Mouse (Mus musculus) stomach, embryonic 14.5 days (tissue): ENCODE measurements at regions not wholly inside any gene's neighbourhood (a gene's known extent, or its start where the extent isn't known, plus 50 kb on each side); places are given as distances from the start of the nearest gene placed in this dataset.

Source experiments
- ATAC-seq: fragments of 200-750 bp; cut with Nextera tagmentation; 2 replicates; pipeline ENCODE4 v1.8.0; 2017; ENCODE audit warnings: low read depth, moderate TSS enrichment; ENCODE audit not compliant: insufficient number of reproducible peaks, insufficient read depth, low FRiP score
- H3K27ac ChIP-seq: fragments of 300-500 bp; sonication (generic); 2 replicates; pipeline ENCODE4 v1.5.1; 2014; ENCODE audit warnings: mild to moderate bottlenecking, low read length, moderate library complexity, mixed read lengths
- H3K27me3 ChIP-seq: fragments of 300-500 bp; sonication (generic); 2 replicates; pipeline ENCODE4 v1.6.1; 2014; ENCODE audit warnings: low read length, control low read depth, mixed read lengths; ENCODE audit not compliant: control insufficient read depth, insufficient read depth
- H3K36me3 ChIP-seq: fragments of 300-500 bp; sonication (generic); 2 replicates; pipeline ENCODE4 v1.6.1; 2014; ENCODE audit warnings: mild to moderate bottlenecking, control low read depth, low read length, moderate library complexity, mixed read lengths; ENCODE audit not compliant: control insufficient read depth, insufficient read depth
- H3K4me1 ChIP-seq: fragments of 300-500 bp; sonication (generic); 2 replicates; pipeline ENCODE4 v1.6.1; 2014; ENCODE audit warnings: low read length, control low read depth, mixed read lengths; ENCODE audit not compliant: control insufficient read depth, insufficient read depth
- H3K4me2 ChIP-seq: fragments of 300-500 bp; sonication (generic); replicated peaks from 2 replicates; pipeline ENCODE4 v1.6.1; 2014; ENCODE audit warnings: low read depth, low read length, control low read depth
- H3K4me3 ChIP-seq: fragments of 300-500 bp; sonication (generic); 2 replicates; pipeline ENCODE4 v1.5.1; 2014; ENCODE audit warnings: low read depth, low read length, control low read depth
- H3K9ac ChIP-seq: fragments of 300-500 bp; sonication (generic); replicated peaks from 2 replicates; pipeline ENCODE4 v1.6.1; 2014; ENCODE audit warnings: low read depth, mild to moderate bottlenecking, control low read depth, low read length, moderate library complexity, mixed read lengths
- H3K9me3 ChIP-seq: fragments of 300-500 bp; sonication (generic); 2 replicates; pipeline ENCODE4 v1.6.1; 2016; ENCODE audit warnings: low read depth, low read length, control low read depth; ENCODE audit not compliant: control insufficient read depth
- WGBS: fragments of 180-500 bp; shearing (Covaris S2); extraction: QIAGEN DNeasy Blood & Tissue Kit; methylation state at CpG from one replicate; pipeline ENCODE4 v1.1.7; 2014; 5-methylcytosine and 5-hydroxymethylcytosine counted together

DNA sequence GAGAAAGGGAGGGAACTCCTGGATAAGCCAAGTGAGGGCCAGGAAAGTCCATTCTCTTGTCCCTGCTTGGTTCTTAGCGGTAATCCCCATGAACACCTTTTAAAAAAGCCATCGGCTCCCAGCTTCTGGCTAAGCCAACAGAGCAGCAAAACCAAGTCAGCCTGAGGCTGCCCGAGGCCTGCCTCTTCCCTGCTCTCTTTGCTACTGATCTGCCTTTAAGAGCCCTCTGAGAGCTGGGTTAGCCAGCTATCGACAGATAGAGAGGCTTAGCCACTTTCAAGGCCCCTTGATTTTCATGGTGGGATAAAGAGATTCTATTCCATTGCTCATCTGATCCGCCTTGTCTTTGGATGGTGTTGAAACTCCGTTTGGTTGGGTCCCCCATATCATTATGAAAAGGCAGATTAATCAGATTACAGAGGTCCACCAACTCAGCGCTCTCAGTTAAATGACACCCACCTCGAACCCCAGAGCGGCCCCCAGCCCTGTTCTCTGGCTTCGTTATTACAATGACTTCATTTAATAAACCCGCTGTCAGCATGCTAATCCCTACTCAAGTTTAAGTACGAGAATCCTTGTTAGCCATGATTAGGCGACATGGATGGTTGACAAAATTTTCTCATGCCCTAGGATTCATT lies 66.1 kb downstream of the Slc4a3 start:
- no peak for ATAC-seq

DNA sequence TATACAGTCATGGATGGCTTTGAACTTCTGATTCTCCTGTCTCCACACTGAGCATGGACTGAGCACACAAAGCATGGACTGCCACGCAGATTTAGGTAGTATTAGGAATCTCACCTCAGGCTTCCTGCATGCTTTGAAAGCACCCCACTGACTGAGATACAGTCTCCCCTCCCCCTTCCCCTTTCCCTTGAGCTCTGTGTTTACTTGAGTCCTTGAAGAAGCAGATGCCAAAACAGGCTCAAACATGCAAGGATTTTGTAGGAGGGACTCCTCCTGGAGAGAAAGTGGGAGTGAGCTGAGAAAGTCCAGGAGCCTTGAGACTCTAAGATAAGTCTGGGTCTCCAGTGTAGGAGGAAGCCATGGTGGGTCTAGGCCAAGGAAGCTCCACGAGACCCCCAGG lies 67.1 kb downstream of the Slc4a3 start:
- no peak for ATAC-seq
- Histone ChIP-seq H3K4me2 (no peak overlapping the region), H3K27me3 (no peaks in the 10 kb centered on the region), H3K4me3 (no peak overlapping the region), H3K36me3 (no peaks in the 10 kb centered on the region), H3K27ac (no peak overlapping the region), H3K9ac (no peak overlapping the region), H3K9me3 (no peaks in the 10 kb centered on the region), H3K4me1 (no peaks in the 10 kb centered on the region)
- WGBS, result 42% methylated on average over 2 of the region's 2 CpGs

More for the DNA sequence above, 66.1 kb downstream of the Slc4a3 start:
- H3K9me3 ChIP-seq, result no peaks in the 10 kb centered on the region
- WGBS, result 78% methylated on average over 13 of the region's 13 CpGs
- no peak overlapping the region for H3K4me3 ChIP-seq
- H3K9ac ChIP-seq, result no peak overlapping the region
- H3K27ac ChIP-seq, result no peak overlapping the region
- no peaks in the 10 kb centered on the region for H3K4me1 ChIP-seq
- H3K4me2 ChIP-seq, result no peak overlapping the region
- H3K36me3 ChIP-seq, result no peaks in the 10 kb centered on the region
- no peaks in the 10 kb centered on the region for H3K27me3 ChIP-seq

DNA sequence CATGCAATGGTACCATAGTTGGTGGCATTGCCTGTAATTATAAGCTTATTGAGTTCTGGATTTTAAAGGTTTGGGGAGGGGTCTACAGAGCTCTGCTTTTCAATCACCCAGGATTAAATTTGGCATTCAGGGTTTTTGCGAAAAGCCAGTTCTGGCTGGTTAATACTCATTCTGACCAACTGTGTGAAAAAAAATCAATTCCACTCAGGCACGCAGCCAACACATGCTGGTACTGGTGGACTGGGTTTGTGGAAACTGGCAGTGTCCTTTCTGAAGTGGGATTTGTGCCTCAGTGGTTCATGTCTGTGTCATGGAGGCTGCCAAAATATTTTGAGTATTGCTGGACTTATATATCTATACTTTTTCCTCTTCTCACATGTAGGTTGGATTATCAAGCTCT lies 70.9 kb downstream of the Slc4a3 start:
- Histone ChIP-seq H3K36me3 (no peaks in the 10 kb centered on the region), H3K9ac (no peak overlapping the region), H3K9me3 (no peaks in the 10 kb centered on the region), H3K27me3 (no peaks in the 10 kb centered on the region), H3K4me3 (no peak overlapping the region), H3K27ac (no peak overlapping the region), H3K4me2 (no peak overlapping the region), H3K4me1 (no peaks in the 10 kb centered on the region)
- ATAC-seq, result no peak
- 85% methylated on average over 2 of the region's 2 CpGs for WGBS

DNA sequence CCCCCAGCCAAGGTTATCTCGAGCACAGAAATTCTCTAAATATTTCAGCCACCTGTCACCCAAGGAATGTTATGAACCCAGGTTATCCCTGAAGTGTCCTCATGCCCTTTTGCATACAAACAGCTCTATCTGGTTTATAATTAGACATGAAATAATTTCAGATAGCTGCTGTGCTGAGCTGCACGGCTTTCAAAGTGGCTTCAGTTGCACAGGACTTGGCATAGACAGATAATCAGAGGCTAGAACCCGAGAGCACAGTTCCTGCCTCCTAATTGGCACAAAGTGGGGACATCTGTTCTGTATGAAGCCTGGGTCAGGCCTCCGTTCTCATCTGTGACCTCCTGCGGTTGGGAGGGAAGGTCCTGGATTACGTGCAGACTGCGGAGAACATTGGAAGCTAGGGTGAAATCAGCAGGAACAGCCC lies 72.3 kb downstream of the Slc4a3 start:
- Histone ChIP-seq H3K27me3 (no peaks in the 10 kb centered on the region), H3K36me3 (no peaks in the 10 kb centered on the region), H3K27ac (no peak overlapping the region), H3K4me1 (no peaks in the 10 kb centered on the region), H3K4me2 (no peak overlapping the region), H3K4me3 (no peak overlapping the region), H3K9me3 (no peaks in the 10 kb centered on the region), H3K9ac (no peak overlapping the region)
- WGBS, result 28% methylated on average over 7 of the region's 7 CpGs
- ATAC-seq, result no peak

DNA sequence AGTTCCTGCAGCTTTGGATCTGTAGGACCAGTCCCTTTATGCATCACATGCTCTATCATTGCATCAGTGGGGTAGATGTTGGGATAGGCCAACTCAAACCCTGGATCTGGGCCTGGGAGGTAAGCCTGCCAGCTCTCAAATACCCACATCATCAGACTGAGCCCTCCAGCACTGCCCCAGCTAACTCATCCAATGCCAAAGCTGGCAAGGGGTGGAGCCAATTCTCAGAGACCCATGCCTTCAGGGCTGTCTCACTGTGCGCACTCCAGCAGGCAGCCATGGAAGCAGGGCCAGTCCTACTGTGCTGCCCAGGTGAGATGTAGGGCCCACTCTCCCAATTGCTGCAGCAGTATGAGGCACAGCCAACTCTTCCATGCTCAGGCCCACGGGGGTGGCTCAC lies 84.2 kb downstream of the Slc4a3 start:
- WGBS, result 87% methylated on average over 2 of the region's 2 CpGs
- no peak for ATAC-seq
- no peaks in the 10 kb centered on the region for H3K4me1 ChIP-seq
- no peaks in the 10 kb centered on the region for H3K27me3 ChIP-seq
- no peaks in the 10 kb centered on the region for H3K9me3 ChIP-seq
- no peaks in the 10 kb centered on the region for H3K36me3 ChIP-seq
- no peak overlapping the region for H3K4me3 ChIP-seq
- H3K27ac ChIP-seq, result no peak overlapping the region
- H3K9ac ChIP-seq, result no peak overlapping the region
- H3K4me2 ChIP-seq, result no peak overlapping the region

DNA sequence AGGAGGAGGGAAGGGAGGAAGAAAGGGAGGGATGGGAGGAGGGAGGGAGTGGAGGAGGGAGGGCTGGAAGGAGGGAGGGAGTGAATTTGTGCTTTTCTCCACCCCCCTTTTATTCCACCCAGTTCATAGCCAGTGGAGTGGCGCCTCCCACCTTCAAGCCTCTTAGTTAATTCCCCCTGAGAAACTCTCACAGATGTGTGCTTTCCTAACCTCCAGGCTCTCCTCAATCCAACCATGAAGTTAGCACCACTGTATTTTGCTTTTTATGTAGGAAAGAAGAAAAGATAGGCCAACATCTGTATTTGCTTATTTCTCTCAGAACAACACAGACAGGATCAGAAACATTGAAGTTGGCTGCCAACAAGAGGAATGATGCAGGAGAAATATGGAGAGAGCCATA lies 85.7 kb downstream of the Slc4a3 start:
- H3K4me2 ChIP-seq, result no peak overlapping the region
- no peak for ATAC-seq
- no peak overlapping the region for H3K4me3 ChIP-seq
- WGBS, result 43% methylated on average over 1 of the region's 1 CpGs
- no peaks in the 10 kb centered on the region for H3K36me3 ChIP-seq
- no peak overlapping the region for H3K27ac ChIP-seq
- no peak overlapping the region for H3K9ac ChIP-seq
- H3K4me1 ChIP-seq, result no peaks in the 10 kb centered on the region
- no peaks in the 10 kb centered on the region for H3K9me3 ChIP-seq
- H3K27me3 ChIP-seq, result no peaks in the 10 kb centered on the region

DNA sequence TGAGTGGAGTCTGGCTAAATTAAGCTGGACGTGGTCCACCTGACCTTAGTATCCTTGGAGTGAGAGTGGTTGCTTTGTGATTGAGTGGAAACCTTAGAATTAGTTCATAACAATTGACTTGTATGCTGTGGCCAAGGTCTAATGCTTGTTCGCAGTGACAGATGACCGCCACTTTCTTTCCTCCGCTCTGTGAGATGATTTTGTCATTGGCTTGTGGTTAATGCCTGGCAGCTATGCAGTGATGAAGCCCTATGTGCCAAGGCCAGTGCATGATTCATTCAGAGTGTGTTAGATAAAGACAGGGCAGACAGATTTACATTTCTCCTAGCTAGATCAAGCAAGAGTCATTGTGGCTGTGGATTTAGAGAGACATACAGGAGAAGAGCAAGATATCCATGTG lies 89.5 kb downstream of the Slc4a3 start:
- Histone ChIP-seq H3K4me3 (no peak overlapping the region), H3K36me3 (no peaks in the 10 kb centered on the region), H3K27me3 (no peaks in the 10 kb centered on the region), H3K9me3 (no peaks in the 10 kb centered on the region), H3K4me1 (no peaks in the 10 kb centered on the region), H3K27ac (no peak overlapping the region), H3K4me2 (no peak overlapping the region), H3K9ac (no peak overlapping the region)
- WGBS, result 84% methylated on average over 4 of the region's 4 CpGs
- ATAC-seq, result no peak

DNA sequence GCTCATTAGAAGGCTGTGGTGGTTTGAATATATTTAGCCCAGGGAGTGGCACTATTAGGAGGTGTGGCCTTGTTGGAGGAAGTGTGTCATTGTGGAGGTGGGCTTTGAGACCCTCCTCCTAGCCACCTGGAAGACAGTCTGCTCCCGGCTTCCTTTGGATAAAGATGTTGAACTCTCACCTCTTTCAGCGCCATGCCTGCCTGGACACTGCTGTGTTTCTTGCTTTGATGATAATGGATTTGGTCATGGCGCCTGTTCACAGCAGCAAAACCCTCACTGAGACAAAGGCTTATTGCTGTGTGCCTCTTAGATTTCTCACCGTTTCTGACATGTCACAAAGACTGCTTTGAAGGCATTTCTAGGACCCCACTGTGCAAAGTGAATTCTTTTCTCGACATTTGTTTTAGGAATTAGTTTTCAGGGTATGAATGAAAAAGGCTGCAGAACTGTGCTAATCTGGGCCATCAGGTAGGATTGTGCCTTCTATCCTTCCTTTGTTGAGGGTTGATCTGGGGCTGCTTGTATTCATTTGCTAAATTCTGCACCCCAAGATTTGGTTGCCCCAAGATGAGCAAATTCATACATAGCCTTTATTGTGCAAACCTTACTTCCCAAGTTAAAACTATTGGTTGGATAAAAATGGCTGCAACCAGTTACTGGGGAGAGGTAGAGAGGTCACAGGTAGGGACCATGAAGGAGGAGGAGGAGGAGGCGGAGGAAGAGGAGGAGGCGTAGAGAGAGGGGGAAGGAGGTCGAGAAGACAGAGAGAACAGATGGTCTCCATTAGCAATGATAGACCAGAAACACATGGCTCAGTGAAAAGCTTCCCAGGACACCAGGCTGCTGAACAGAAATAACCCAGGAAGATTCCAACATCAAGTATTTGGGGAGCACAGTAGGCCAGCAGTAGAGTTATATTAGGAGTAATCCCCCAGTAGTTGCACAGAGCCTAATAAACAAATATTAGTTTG lies 93.2 kb downstream of the Slc4a3 start:
- Histone ChIP-seq H3K9ac (no peak overlapping the region), H3K9me3 (no peaks in the 10 kb centered on the region), H3K36me3 (no peaks in the 10 kb centered on the region), H3K4me2 (no peak overlapping the region), H3K27me3 (no peaks in the 10 kb centered on the region), H3K4me3 (no peak overlapping the region), H3K27ac (no peak overlapping the region), H3K4me1 (no peaks in the 10 kb centered on the region)
- WGBS, result 67% methylated on average over 8 of the region's 8 CpGs
- no peak for ATAC-seq
